Mouse (Mus musculus) frontal cortex, postnatal 25 days (tissue): ENCODE measurements at regions not wholly inside any gene's neighbourhood (a gene's known extent, or its start where the extent isn't known, plus 50 kb on each side); places are given as distances from the start of the nearest gene placed in this dataset.
A peak's percentile ranks its signal among the peaks of the same experiment; 100 is the strongest.

Source experiments
- DNase-seq, 2 experiments: peaks; one replicate each; pipeline ENCODE4 v3.0.0; 2022; ENCODE audit warnings: low spot score in 2 of 2

- DNase-seq = no peak
Measured at GRCm38 (mm10) chrX:108608446-108608845, 56.2 kb downstream of the Gm379 start.

GRCm38 (mm10) chrX:108599906-108600468 is 64.7 kb downstream of the Gm379 start:
- no peak for DNase-seq

- no peak for DNase-seq
Measured at GRCm38 (mm10) chrX:108561977-108562376, 102.7 kb downstream of the Gm379 start.

- DNase-seq = no peak
Measured at GRCm38 (mm10) chrX:108543149-108543548, 121.5 kb downstream of the Gm379 start.

GRCm38 (mm10) chrX:108541410-108541809 is 123.3 kb downstream of the Gm379 start:
- DNase-seq = no peak

- peak in 1 of 2 experiments; percentile 6 for DNase-seq
Measured at GRCm38 (mm10) chrX:108536995-108537394, 127.7 kb downstream of the Gm379 start.
